8 mouse cellular contexts compared by ENCODE assay signal in genomic region chr12:33429387-33430160, GRCm38 (mm10). TPM values are rescaled to one million over a fixed set of nuclear protein-coding genes. Genes with fewer than 3 reads are reported as not detected.
A peak's percentile ranks its signal among the peaks of the same experiment; 100 is the strongest.
DNase-seq lines count a peak whose midpoint lies in the region; ATAC-seq lines count a peak whose summit lies in the region.

Gene Twistnb, plus strand, starts transcription at chr12:33429635.

- ATAC-seq in forebrain, embryonic 14.5 days = peak; percentile 97
- ATAC-seq in neural tube, embryonic 15.5 days (ENCODE audit: low FRiP score) = peak; percentile 95

- H3K9me3 ChIP-seq in forebrain, embryonic 14.5 days (replicated peaks; ENCODE audit: control insufficient read depth, low read length) = no peaks in the 10 kb centered on the region
- no peaks in the 10 kb centered on the region for H3K9me3 ChIP-seq in neural tube, embryonic 15.5 days (replicated peaks)

- H3K36me3 ChIP-seq in forebrain, embryonic 14.5 days (ENCODE audit: control insufficient read depth, insufficient read depth, low read length) = no peaks in the 10 kb centered on the region
- no peaks in the 10 kb centered on the region for H3K36me3 ChIP-seq in neural tube, embryonic 15.5 days

- H3K9ac ChIP-seq in forebrain, embryonic 14.5 days (ENCODE audit: low read length) = peak within 1 kb of the TSS; percentile 74
- H3K9ac ChIP-seq in neural tube, embryonic 15.5 days (replicated peaks) = peak within 1 kb of the TSS; percentile 88

- intact Hi-C loops in heart, postnatal 14 days (cut with DNase I) = loop anchor here (10.0 kb wide), 1 partner anchor 515 kb away; no protein-coding TSS in a partner anchor

- DNase-seq in ES-CJ7 (ENCODE audit: low read depth, low spot score) = peak; percentile 98
- peak; percentile 97 for DNase-seq in cerebellum, adult 11 months
- DNase-seq in forebrain, embryonic 14.5 days (ENCODE audit: low spot score) = peak; percentile 98
- peak; percentile 96 to 98 for DNase-seq in heart, postnatal 14 days
- DNase-seq in layer of hippocampus, adult 11-12 months (ENCODE audit: low spot score) = peak; percentile 99
- DNase-seq in lung, adult 18-20 months = peak; percentile 95 to 97
- DNase-seq in testis, postnatal 14 days (ENCODE audit: low spot score) = peak; percentile 96

- H3K27ac ChIP-seq in forebrain, embryonic 14.5 days (ENCODE audit: low read depth, low read length) = peak within 1 kb of the TSS; percentile 67
- peak within 1 kb of the TSS; percentile 85 for H3K27ac ChIP-seq in neural tube, embryonic 15.5 days (replicated peaks)

- H3K4me2 ChIP-seq in forebrain, embryonic 14.5 days (ENCODE audit: low read length) = peak within 1 kb of the TSS; percentile 71
- peak within 1 kb of the TSS; percentile 64 for H3K4me2 ChIP-seq in neural tube, embryonic 15.5 days

- H3K27me3 ChIP-seq in forebrain, embryonic 14.5 days (replicated peaks; ENCODE audit: control insufficient read depth, insufficient read depth, low read length) = no peaks in the 10 kb centered on the region
- H3K27me3 ChIP-seq in neural tube, embryonic 15.5 days (replicated peaks) = peaks cover 11% of the 10 kb centered on the region; the same call in 1 of the 2 replicates

- H3K4me3 ChIP-seq in forebrain, embryonic 14.5 days (ENCODE audit: low read depth, low read length) = peak within 1 kb of the TSS; percentile 68
- peak within 1 kb of the TSS; percentile 100 for H3K4me3 ChIP-seq in neural tube, embryonic 15.5 days (replicated peaks)

- under 1% methylated on average over 66 of the region's 66 CpGs for WGBS in forebrain, embryonic 14.5 days
- WGBS in neural tube, embryonic 15.5 days = under 1% methylated on average over 66 of the region's 66 CpGs

- peaks cover 4% of the 10 kb centered on the region for H3K4me1 ChIP-seq in forebrain, embryonic 14.5 days (ENCODE audit: control insufficient read depth, insufficient read depth, low read length)
- peaks cover 6% of the 10 kb centered on the region for H3K4me1 ChIP-seq in neural tube, embryonic 15.5 days

RNA-seq across cellular contexts. Expression of gene Twistnb, which starts in this region (rescaled TPM):
- 48.2 and 50.1 TPM in 2 replicates for polyA plus RNA-seq in forebrain, embryonic 14.5 days (2014; fragmentation: Nextera tagmentation; extraction: Ambion mirVana)
- total RNA-seq in heart, postnatal 14 days (2021) = 1 to 10 TPM; 8.6 to 9.3 TPM
- polyA plus RNA-seq in neural tube, embryonic 15.5 days (2015; fragmentation: Nextera tagmentation; extraction: Ambion mirVana) = 45.7 and 51.3 TPM in 2 replicates

Comparison
In these comparisons a context has a peak if more than half of its experiments do, and no peak if none do; other contexts are left out.
1. Peak in every context shown above with its lines: DNase-seq, ATAC-seq, H3K4me3 ChIP-seq and H3K27ac ChIP-seq.